In the genomic region with DNA sequence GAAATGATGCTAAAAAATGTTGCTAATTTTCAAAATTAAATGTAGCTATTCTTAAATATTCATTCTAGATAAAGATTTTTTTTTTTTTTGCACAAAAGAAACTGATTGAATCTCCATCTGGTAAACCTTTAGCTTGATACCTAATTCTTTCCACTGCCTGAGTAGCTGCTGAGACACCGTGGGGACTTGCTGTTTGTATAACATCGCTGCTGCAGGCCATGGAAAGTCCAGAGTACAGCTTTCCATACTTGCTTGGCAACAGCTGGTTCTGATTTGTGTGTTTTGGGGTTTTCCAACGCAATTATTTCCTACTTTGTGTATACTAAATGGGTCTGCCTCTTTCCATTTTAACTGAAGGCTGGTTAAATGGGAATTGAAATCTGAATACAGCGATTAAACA, we compare ENCODE assay signal across 13 mouse cellular contexts.
DNase-seq lines count a peak whose midpoint lies in the region; ATAC-seq and TF ChIP-seq lines count a peak whose summit lies in the region.
"Had no signal": no experiment of that assay in that cellular context is flagged by ENCODE, and none has a peak within 500 bp of the region (broad histone marks: within the 10 kb centered on the region; RNA-seq: fewer than 3 reads in every experiment).

No protein-coding gene starts in this region.

- 0 out of 2 replicates have a peak overlapping the region, but pooled peaks have one; percentile 60 for H3K27ac ChIP-seq in midbrain, embryonic 13.5 days
- no peak overlapping the region for H3K27ac ChIP-seq in midbrain, embryonic 10.5 days (replicated peaks)
- no peak overlapping the region for H3K27ac ChIP-seq in embryonic facial prominence, embryonic 15.5 days (replicated peaks)
- peak overlapping the region; percentile 55; the same call in 1 of the 2 replicates for H3K27ac ChIP-seq in limb, embryonic 14.5 days (replicated peaks; ENCODE audit: low read depth, low read length)
- H3K27ac ChIP-seq: liver, embryonic 13.5 days had no signal

- no peak overlapping the region for H3K4me3 ChIP-seq in midbrain, embryonic 13.5 days (replicated peaks)
- H3K4me3 ChIP-seq in midbrain, embryonic 10.5 days = no peak overlapping the region
- H3K4me3 ChIP-seq in embryonic facial prominence, embryonic 15.5 days (replicated peaks) = no peak overlapping the region
- no peak overlapping the region for H3K4me3 ChIP-seq in limb, embryonic 14.5 days (replicated peaks; ENCODE audit: low read length)
- H3K4me3 ChIP-seq: liver, embryonic 13.5 days had no signal

- intact Hi-C loops in gastrocnemius, postnatal 14 days (cut with DNase I; ENCODE audit: low total_unique reads) = no loop called here

- no peak overlapping the region for H3K4me2 ChIP-seq in midbrain, embryonic 13.5 days (replicated peaks)
- no peak overlapping the region for H3K4me2 ChIP-seq in embryonic facial prominence, embryonic 15.5 days (replicated peaks)
- H3K4me2 ChIP-seq in limb, embryonic 14.5 days (replicated peaks; ENCODE audit: low read depth, low read length, severe bottlenecking) = no peak overlapping the region
- H3K4me2 ChIP-seq: liver, embryonic 13.5 days had no signal

- H3K36me3 ChIP-seq in midbrain, embryonic 13.5 days = no peaks in the 10 kb centered on the region
- no peaks in the 10 kb centered on the region for H3K36me3 ChIP-seq in midbrain, embryonic 10.5 days
- no peaks in the 10 kb centered on the region for H3K36me3 ChIP-seq in embryonic facial prominence, embryonic 15.5 days
- H3K36me3 ChIP-seq in limb, embryonic 14.5 days (ENCODE audit: control insufficient read depth, insufficient read depth, low read length) = no peaks in the 10 kb centered on the region
- H3K36me3 ChIP-seq: liver, embryonic 13.5 days had no signal

- no peaks in the 10 kb centered on the region for H3K4me1 ChIP-seq in midbrain, embryonic 13.5 days (replicated peaks)
- no peaks in the 10 kb centered on the region for H3K4me1 ChIP-seq in midbrain, embryonic 10.5 days
- peaks cover 6% of the 10 kb centered on the region; the same call in 1 of the 2 replicates for H3K4me1 ChIP-seq in embryonic facial prominence, embryonic 15.5 days
- peaks cover 14% of the 10 kb centered on the region for H3K4me1 ChIP-seq in limb, embryonic 14.5 days (ENCODE audit: control insufficient read depth, insufficient read depth, low read length)
- H3K4me1 ChIP-seq: liver, embryonic 13.5 days had no signal

- 63% methylated on average over 4 of the region's 4 CpGs for WGBS in midbrain, embryonic 13.5 days
- 69% methylated on average over 4 of the region's 4 CpGs for WGBS in midbrain, embryonic 10.5 days
- WGBS in embryonic facial prominence, embryonic 15.5 days = 17% methylated on average over 4 of the region's 4 CpGs
- WGBS in limb, embryonic 14.5 days = 13% methylated on average over 4 of the region's 4 CpGs

- no peak for TF ChIP-seq POLR2A in limb, embryonic 14.5 days (IDR thresholded peaks at IDR 0.05; ENCODE audit: borderline replicate concordance, extremely low read depth, insufficient read depth, insufficient read length)

- no peak for DNase-seq in midbrain, embryonic 10.5 days (ENCODE audit: low spot score)
- peak; percentile 68 for DNase-seq in embryo, embryonic 10.5 days (ENCODE audit: low spot score)
- DNase-seq in limb, embryonic 14.5 days (ENCODE audit: low spot score) = peak; percentile 82
- DNase-seq in gastrocnemius, postnatal 14 days = no peak
- no peak for DNase-seq in cerebellum, postnatal 4 days (ENCODE audit: low spot score in 2 of 2)
- DNase-seq: adrenal gland, postnatal 14 days; cerebellum, adult 9-10 months; heart, adult 18-20 months; kidney, adult 9 months; liver, embryonic 13.5 days; thymus, adult 18-20 months had no signal

- no peaks in the 10 kb centered on the region for H3K27me3 ChIP-seq in midbrain, embryonic 13.5 days
- no peaks in the 10 kb centered on the region for H3K27me3 ChIP-seq in midbrain, embryonic 10.5 days (ENCODE audit: low read depth, poor library complexity, severe bottlenecking)
- no peaks in the 10 kb centered on the region for H3K27me3 ChIP-seq in embryonic facial prominence, embryonic 15.5 days
- H3K27me3 ChIP-seq in limb, embryonic 14.5 days (ENCODE audit: control insufficient read depth, insufficient read depth, low read length) = no peaks in the 10 kb centered on the region
- H3K27me3 ChIP-seq: liver, embryonic 13.5 days had no signal

- no peak for ATAC-seq in midbrain, embryonic 13.5 days
- ATAC-seq in embryonic facial prominence, embryonic 15.5 days (ENCODE audit: insufficient number of reproducible peaks, low FRiP score, low TSS enrichment, low read depth) = peak; percentile 39; the same call in 1 of the 2 replicates
- ATAC-seq in limb, embryonic 14.5 days (ENCODE audit: low FRiP score, low read depth) = peak; percentile 80; the same call in 1 of the 2 replicates

- no peaks in the 10 kb centered on the region for H3K9me3 ChIP-seq in midbrain, embryonic 13.5 days
- H3K9me3 ChIP-seq in midbrain, embryonic 10.5 days (replicated peaks) = no peaks in the 10 kb centered on the region
- H3K9me3 ChIP-seq in embryonic facial prominence, embryonic 15.5 days (replicated peaks) = no peaks in the 10 kb centered on the region
- H3K9me3 ChIP-seq in limb, embryonic 14.5 days (ENCODE audit: control insufficient read depth, low read length) = no peaks in the 10 kb centered on the region
- H3K9me3 ChIP-seq: liver, embryonic 13.5 days had no signal

- H3K9ac ChIP-seq in midbrain, embryonic 13.5 days (replicated peaks) = no peak overlapping the region
- no peak overlapping the region for H3K9ac ChIP-seq in embryonic facial prominence, embryonic 15.5 days
- H3K9ac ChIP-seq in limb, embryonic 14.5 days (ENCODE audit: low read depth, low read length, severe bottlenecking) = no peak overlapping the region
- H3K9ac ChIP-seq: liver, embryonic 13.5 days had no signal

Comparison
In these comparisons a context has a peak if more than half of its experiments do, and no peak if none do; other contexts are left out.
1. H3K27ac ChIP-seq: peak in midbrain, embryonic 13.5 days (single experiment) and limb, embryonic 14.5 days (single experiment); none in midbrain, embryonic 10.5 days (single experiment) and embryonic facial prominence, embryonic 15.5 days (single experiment).
2. DNase-seq: peak in embryo, embryonic 10.5 days (single experiment) and limb, embryonic 14.5 days (single experiment); none in midbrain, embryonic 10.5 days (single experiment), gastrocnemius, postnatal 14 days (single experiment) and cerebellum, postnatal 4 days (0 of 2).